8 mouse cellular contexts compared by ENCODE assay signal in genomic region chr7:116333713-116334668, GRCm38 (mm10). TPM values are rescaled to one million over a fixed set of nuclear protein-coding genes. Genes with fewer than 3 reads are reported as not detected.
DNase-seq lines count a peak whose midpoint lies in the region; ATAC-seq and TF ChIP-seq lines count a peak whose summit lies in the region.

Gene Rps13, minus strand, starts transcription at chr7:116334195.

- peak; percentile 99 for ATAC-seq in cerebellum, adult (ENCODE audit: insufficient number of reproducible peaks, low FRiP score, low TSS enrichment)
- ATAC-seq in forebrain, embryonic 14.5 days, result peak; percentile 100
- peak; percentile 99 for ATAC-seq in neural tube, embryonic 15.5 days (ENCODE audit: low FRiP score)

- no peak for TF ChIP-seq CTCF in ES-Bruce4 (IDR thresholded peaks at IDR 0.05; ENCODE audit: low read depth, low read length)

- peak; percentile 99 for DNase-seq in forebrain, embryonic 14.5 days (ENCODE audit: low spot score)
- peak; percentile 97 to 98 for DNase-seq in heart, postnatal 14 days
- peak; percentile 99 for DNase-seq in layer of hippocampus, adult 11-12 months (ENCODE audit: low spot score)
- DNase-seq in lung, adult 18-20 months, result peak; percentile 98
- peak; percentile 96 for DNase-seq in testis, postnatal 14 days (ENCODE audit: low spot score)

- no peaks in the 10 kb centered on the region for H3K27me3 ChIP-seq in ES-Bruce4 (ENCODE audit: control insufficient read depth, insufficient read depth, low read length, poor library complexity, severe bottlenecking)
- H3K27me3 ChIP-seq in forebrain, embryonic 14.5 days (replicated peaks; ENCODE audit: control insufficient read depth, insufficient read depth, low read length), result no peaks in the 10 kb centered on the region
- H3K27me3 ChIP-seq in neural tube, embryonic 15.5 days (replicated peaks), result no peaks in the 10 kb centered on the region

- peak; percentile 86 for TF ChIP-seq POLR2A in ES-Bruce4 (IDR thresholded peaks at IDR 0.05; ENCODE audit: insufficient read depth, low read length)

- H3K36me3 ChIP-seq in ES-Bruce4 (ENCODE audit: control insufficient read depth, insufficient read depth, low read length, poor library complexity, severe bottlenecking), result peaks cover 47% of the 10 kb centered on the region
- peaks cover 35% of the 10 kb centered on the region for H3K36me3 ChIP-seq in forebrain, embryonic 14.5 days (ENCODE audit: control insufficient read depth, insufficient read depth, low read length)
- H3K36me3 ChIP-seq in neural tube, embryonic 15.5 days, result peaks cover 28% of the 10 kb centered on the region

- WGBS in forebrain, embryonic 14.5 days, result under 1% methylated on average over 78 of the region's 78 CpGs
- WGBS in neural tube, embryonic 15.5 days, result under 1% methylated on average over 78 of the region's 78 CpGs

- H3K4me1 ChIP-seq in ES-Bruce4 (ENCODE audit: control insufficient read depth, insufficient read depth, low read length), result no peaks in the 10 kb centered on the region
- peaks cover 5% of the 10 kb centered on the region; the same call in 1 of the 2 replicates for H3K4me1 ChIP-seq in forebrain, embryonic 14.5 days (ENCODE audit: control insufficient read depth, insufficient read depth, low read length)
- peaks cover 23% of the 10 kb centered on the region for H3K4me1 ChIP-seq in neural tube, embryonic 15.5 days

- intact Hi-C loops in heart, postnatal 14 days (cut with DNase I), result loop anchor here (5.0 kb wide), 1 partner anchor 108 kb away; the partner anchor contains the start of gene Pik3c2a

- peak within 1 kb of the TSS; percentile 97 for H3K4me3 ChIP-seq in ES-Bruce4 (ENCODE audit: low read depth, low read length)
- H3K4me3 ChIP-seq in forebrain, embryonic 14.5 days (ENCODE audit: low read depth, low read length), result peak within 1 kb of the TSS; percentile 86
- H3K4me3 ChIP-seq in neural tube, embryonic 15.5 days (replicated peaks), result peak within 1 kb of the TSS; percentile 92

- H3K9me3 ChIP-seq in ES-Bruce4 (replicated peaks; ENCODE audit: control insufficient read depth, insufficient read depth, low read length, poor library complexity, severe bottlenecking), result no peaks in the 10 kb centered on the region
- H3K9me3 ChIP-seq in forebrain, embryonic 14.5 days (replicated peaks; ENCODE audit: control insufficient read depth, low read length), result no peaks in the 10 kb centered on the region
- no peaks in the 10 kb centered on the region for H3K9me3 ChIP-seq in neural tube, embryonic 15.5 days (replicated peaks)

- TF ChIP-seq EP300 in ES-Bruce4 (IDR thresholded peaks at IDR 0.05; ENCODE audit: insufficient read depth, low read depth, low read length), result 0 out of 2 replicates have a peak, but pooled peaks have one; percentile 5

- H3K9ac ChIP-seq in ES-Bruce4 (ENCODE audit: low read depth, poor library complexity, severe bottlenecking), result peak within 1 kb of the TSS; percentile 90
- H3K9ac ChIP-seq in forebrain, embryonic 14.5 days (ENCODE audit: low read length), result peak within 1 kb of the TSS; percentile 96
- peak within 1 kb of the TSS; percentile 98 for H3K9ac ChIP-seq in neural tube, embryonic 15.5 days (replicated peaks)

- H3K4me2 ChIP-seq in forebrain, embryonic 14.5 days (ENCODE audit: low read length), result peak within 1 kb of the TSS; percentile 88
- peak within 1 kb of the TSS; percentile 82 for H3K4me2 ChIP-seq in neural tube, embryonic 15.5 days

- peak within 1 kb of the TSS; percentile 74 for H3K27ac ChIP-seq in ES-Bruce4 (ENCODE audit: insufficient read depth, low read length)
- peak within 1 kb of the TSS; percentile 81 for H3K27ac ChIP-seq in forebrain, embryonic 14.5 days (ENCODE audit: low read depth, low read length)
- H3K27ac ChIP-seq in neural tube, embryonic 15.5 days (replicated peaks), result peak within 1 kb of the TSS; percentile 91

RNA-seq across cellular contexts. Expression of gene Rps13, which starts in this region (rescaled TPM):
- 245 and 285 TPM in 2 replicates for polyA plus RNA-seq in ES-Bruce4 (2011; ENCODE audit: insufficient read depth, insufficient read length, low read depth, missing spikeins)
- polyA plus RNA-seq in forebrain, embryonic 14.5 days (2014; fragmentation: Nextera tagmentation; extraction: Ambion mirVana), result 533 and 675 TPM in 2 replicates
- 100 to 1,000 TPM; 300 to 317 TPM for total RNA-seq in heart, postnatal 14 days (2021)
- 511 and 555 TPM in 2 replicates for polyA plus RNA-seq in neural tube, embryonic 15.5 days (2015; fragmentation: Nextera tagmentation; extraction: Ambion mirVana)

Comparison
In these comparisons a context has a peak if more than half of its experiments do, and no peak if none do; other contexts are left out.
1. Peak in every context shown above with its lines: DNase-seq, ATAC-seq, H3K4me3 ChIP-seq and H3K27ac ChIP-seq.